Mouse (Mus musculus): Measurements from ENCODE around the gene Tmem209. TPM values are rescaled to one million over a fixed set of nuclear protein-coding genes. Genes with fewer than 3 reads are reported as not detected.

The Tmem209 gene
- total and polyA plus RNA-seq, 3 experiments, result 26.1 to 93.4 (median 35.9) TPM

DNA sequence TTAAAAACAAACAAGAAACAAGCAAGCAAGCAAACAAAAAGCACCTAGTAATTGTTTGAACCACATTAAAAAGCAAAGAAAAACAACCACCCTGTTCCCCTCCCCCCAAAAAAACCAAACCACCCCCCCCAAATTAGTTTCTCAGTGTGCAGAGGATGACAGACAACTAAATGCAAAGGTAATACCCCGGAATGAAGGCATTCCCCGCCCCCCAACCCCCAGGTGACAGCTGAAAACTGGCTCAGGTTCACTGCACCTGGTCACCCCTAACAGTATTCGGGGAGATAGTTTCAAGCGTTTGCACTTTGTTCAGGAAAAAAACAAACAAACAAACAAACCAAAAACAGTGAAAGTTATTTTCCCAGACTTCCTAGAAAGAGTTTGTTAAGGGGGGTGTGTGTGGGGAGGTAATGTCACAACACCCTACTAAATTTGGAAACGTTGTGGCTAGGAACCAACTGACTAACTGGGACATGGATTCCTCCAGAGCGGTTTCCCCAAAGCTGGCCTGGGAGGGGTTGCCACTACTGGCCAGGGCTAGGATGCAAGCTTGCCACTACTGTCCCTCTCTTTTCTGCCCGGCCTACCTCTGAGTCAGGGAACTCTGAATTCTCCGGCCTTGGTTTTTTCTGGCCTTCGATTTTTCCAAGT lies 38.2 kb upstream of the Tmem209 start:
- Histone ChIP-seq H3K4me3 (ENCODE audit: control insufficient read depth in 1 of 2, insufficient read depth in 1 of 2, low read depth in 2 of 2, low read length in 2 of 2) (no peak overlapping the region), H3K36me3 (ENCODE audit: control insufficient read depth in 1 of 2, insufficient read depth in 2 of 2, low read length in 2 of 2) (no peaks in the 10 kb centered on the region), H3K27ac (ENCODE audit: control insufficient read depth, low read depth, low read length) (no peak overlapping the region), H3K27me3 (ENCODE audit: control insufficient read depth in 1 of 2, insufficient read depth in 2 of 2, low read length in 2 of 2) (peaks cover 4 to 11% of the 10 kb centered on the region in 2 experiments), H3K4me1 (ENCODE audit: control insufficient read depth in 1 of 2, insufficient read depth in 2 of 2, low read length in 2 of 2) (no peaks in the 10 kb centered on the region), H3K9me3 (replicated peaks; ENCODE audit: insufficient read depth, low read length) (no peaks in the 10 kb centered on the region), H3K9ac (ENCODE audit: control insufficient read depth, low read depth, low read length, poor library complexity, severe bottlenecking) (no peak overlapping the region), H3K79me2 (ENCODE audit: control insufficient read depth, insufficient read depth, low read length, poor library complexity) (no peaks in the 10 kb centered on the region)
- TF ChIP-seq HCFC1 (IDR thresholded peaks at IDR 0.05; ENCODE audit: low read depth, low read length), result no peak
- TF ChIP-seq EP300 (IDR thresholded peaks at IDR 0.05; ENCODE audit: low read depth in 1 of 2, low read length in 2 of 2), result no peak
- TF ChIP-seq USF2 (IDR thresholded peaks at IDR 0.05; ENCODE audit: borderline replicate concordance in 1 of 2, insufficient read depth in 1 of 2, low read depth in 1 of 2, low read length in 2 of 2), result no peak
- TF ChIP-seq USF1 (IDR thresholded peaks at IDR 0.05; ENCODE audit: low read depth, low read length), result no peak
- DNase-seq (ENCODE audit: low read depth, low spot score), result no peak

DNA sequence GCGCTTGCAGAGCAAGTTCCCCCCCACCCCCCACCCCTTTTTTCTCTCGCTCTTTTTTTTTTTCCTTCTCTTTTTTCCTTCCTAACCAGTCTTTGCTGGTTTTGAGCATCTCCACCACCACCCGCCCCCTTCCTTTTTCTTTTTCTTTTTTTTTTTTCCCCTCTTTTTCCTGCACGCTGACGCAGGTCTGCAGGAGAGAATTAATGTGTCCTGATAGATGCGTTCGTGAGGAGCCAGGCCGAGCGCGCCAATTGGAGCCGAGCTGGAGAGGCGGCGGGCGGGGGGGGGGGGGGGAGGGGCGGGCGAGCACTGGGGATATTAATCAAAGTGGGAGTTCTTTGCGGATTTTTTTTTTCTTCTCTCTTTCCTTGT lies 37.7 kb upstream of the Tmem209 start:
- no peaks in the 10 kb centered on the region for H3K36me3 ChIP-seq (ENCODE audit: control insufficient read depth in 1 of 2, insufficient read depth in 2 of 2, low read length in 2 of 2)
- H3K27ac ChIP-seq (ENCODE audit: control insufficient read depth, low read depth, low read length), result no peak overlapping the region
- peak; percentile 25 for DNase-seq (ENCODE audit: low read depth, low spot score)
- H3K4me1 ChIP-seq (ENCODE audit: control insufficient read depth in 1 of 2, insufficient read depth in 2 of 2, low read length in 2 of 2), result no peaks in the 10 kb centered on the region
- no peak for TF ChIP-seq BHLHE40 (IDR thresholded peaks at IDR 0.05; ENCODE audit: borderline replicate concordance, low read depth, low read length)
- 0 out of 2 replicates have a peak, but pooled peaks have one; percentile 7 for TF ChIP-seq ZNF384 (IDR thresholded peaks at IDR 0.05; ENCODE audit: low read depth, low read length)
- peak overlapping the region; percentile 46 for H3K9ac ChIP-seq (ENCODE audit: control insufficient read depth, low read depth, low read length, poor library complexity, severe bottlenecking)
- no peaks in the 10 kb centered on the region for H3K9me3 ChIP-seq (replicated peaks; ENCODE audit: insufficient read depth, low read length)
- H3K4me3 ChIP-seq (ENCODE audit: control insufficient read depth in 1 of 2, insufficient read depth in 1 of 2, low read depth in 2 of 2, low read length in 2 of 2), result peak overlapping the region; percentile 47 to 52
- H3K79me2 ChIP-seq (ENCODE audit: control insufficient read depth, insufficient read depth, low read length, poor library complexity), result no peaks in the 10 kb centered on the region
- peaks cover 4 to 12% of the 10 kb centered on the region in 2 experiments for H3K27me3 ChIP-seq (ENCODE audit: control insufficient read depth in 1 of 2, insufficient read depth in 2 of 2, low read length in 2 of 2)

- Histone ChIP-seq H3K4me1 (ENCODE audit: control insufficient read depth in 1 of 2, insufficient read depth in 2 of 2, low read length in 2 of 2) (no peaks in the 10 kb centered on the region), H3K36me3 (ENCODE audit: control insufficient read depth in 1 of 2, insufficient read depth in 2 of 2, low read length in 2 of 2) (no peaks in the 10 kb centered on the region), H3K9me3 (replicated peaks; ENCODE audit: insufficient read depth, low read length) (no peaks in the 10 kb centered on the region), H3K27me3 (ENCODE audit: control insufficient read depth in 1 of 2, insufficient read depth in 2 of 2, low read length in 2 of 2) (peaks cover 7 to 12% of the 10 kb centered on the region in 2 experiments), H3K4me3 (ENCODE audit: control insufficient read depth in 1 of 2, insufficient read depth in 1 of 2, low read depth in 2 of 2, low read length in 2 of 2) (peak overlapping the region; percentile 47 to 52), H3K9ac (ENCODE audit: control insufficient read depth, low read depth, low read length, poor library complexity, severe bottlenecking) (peak overlapping the region; percentile 46), H3K27ac (ENCODE audit: control insufficient read depth, low read depth, low read length) (peak overlapping the region; percentile 17; the same call in 1 of the 2 replicates), H3K79me2 (ENCODE audit: control insufficient read depth, insufficient read depth, low read length, poor library complexity) (no peaks in the 10 kb centered on the region)
- DNase-seq (ENCODE audit: low read depth, low spot score), result peak; percentile 59
- TF ChIP-seq USF1 (IDR thresholded peaks at IDR 0.05; ENCODE audit: low read depth, low read length) (no peak), MYC (IDR thresholded peaks at IDR 0.05; ENCODE audit: low read depth, low read length) (0 out of 2 replicates have a peak, but pooled peaks have one; percentile 27)
These were observed 37.1 kb upstream of the Tmem209 start for GRCm38 (mm10) chr6:30546571-30547273.
